ENCODE assay signal across 9 mouse cellular contexts in the genomic region with DNA sequence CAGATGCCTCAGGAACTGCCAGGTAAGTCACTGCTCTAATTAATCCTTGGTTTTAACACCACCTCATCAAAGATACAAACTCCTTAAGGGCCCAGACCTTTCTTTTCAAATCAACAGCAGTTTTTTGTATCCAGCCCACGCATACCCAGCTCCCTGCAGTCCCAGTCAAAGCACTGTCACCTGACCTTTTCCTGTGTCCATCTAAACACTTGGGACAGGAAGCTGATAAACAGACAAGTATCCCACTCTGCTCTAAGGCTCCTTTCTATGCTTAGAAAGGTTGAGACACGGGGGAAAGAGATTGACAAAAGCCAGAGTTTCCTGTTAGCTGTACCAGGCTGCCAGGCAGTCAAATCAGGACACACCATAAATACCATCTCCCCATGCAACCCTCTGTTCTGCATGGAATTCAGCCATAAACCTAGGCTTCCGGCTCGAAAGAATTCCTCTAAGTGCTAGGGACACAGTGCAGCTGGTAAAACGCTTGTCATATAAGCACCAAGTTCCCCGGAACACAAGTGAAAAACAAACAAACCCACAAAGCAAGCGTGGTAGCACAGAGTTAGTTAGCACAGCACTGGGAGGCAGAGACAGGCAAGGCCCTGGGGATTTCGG. TPM values are rescaled to one million over a fixed set of nuclear protein-coding genes. Genes with fewer than 3 reads are reported as not detected.
A peak's percentile ranks its signal among the peaks of the same experiment; 100 is the strongest.
DNase-seq lines count a peak whose midpoint lies in the region; ATAC-seq lines count a peak whose summit lies in the region.
"Had no signal": no experiment of that assay in that cellular context is flagged by ENCODE, and none has a peak within 500 bp of the region (broad histone marks: within the 10 kb centered on the region; RNA-seq: fewer than 3 reads in every experiment).

No protein-coding gene starts in this region.

- H3K9me3 ChIP-seq in heart, embryonic 10.5 days: no peaks in the 10 kb centered on the region
- no peaks in the 10 kb centered on the region for H3K9me3 ChIP-seq in intestine, embryonic 14.5 days (ENCODE audit: control insufficient read depth, low read length)
- H3K9me3 ChIP-seq in forebrain, embryonic 16.5 days (ENCODE audit: control insufficient read depth, low read length): no peaks in the 10 kb centered on the region
- H3K9me3 ChIP-seq: forebrain, embryonic 12.5 days had no signal

- no peak overlapping the region for H3K4me2 ChIP-seq in intestine, embryonic 14.5 days (ENCODE audit: low read length)
- no peak overlapping the region for H3K4me2 ChIP-seq in forebrain, embryonic 16.5 days (ENCODE audit: low read length)
- H3K4me2 ChIP-seq: forebrain, embryonic 12.5 days had no signal

- no peak for ATAC-seq in intestine, embryonic 14.5 days (replicated peaks; ENCODE audit: low FRiP score, low TSS enrichment, low read depth)
- ATAC-seq in forebrain, embryonic 16.5 days: no peak

- H3K27ac ChIP-seq in heart, embryonic 10.5 days: peak overlapping the region; percentile 82
- H3K27ac ChIP-seq in intestine, embryonic 14.5 days (ENCODE audit: low read depth): peak overlapping the region; percentile 48
- no peak overlapping the region for H3K27ac ChIP-seq in forebrain, embryonic 16.5 days (ENCODE audit: low read length)
- H3K27ac ChIP-seq: forebrain, embryonic 12.5 days had no signal

- H3K4me3 ChIP-seq in heart, embryonic 10.5 days: no peak overlapping the region
- H3K4me3 ChIP-seq in intestine, embryonic 14.5 days (ENCODE audit: low read depth, low read length): no peak overlapping the region
- no peak overlapping the region for H3K4me3 ChIP-seq in forebrain, embryonic 16.5 days (replicated peaks; ENCODE audit: low read length)
- H3K4me3 ChIP-seq: forebrain, embryonic 12.5 days had no signal

- no peak overlapping the region for H3K9ac ChIP-seq in intestine, embryonic 14.5 days (ENCODE audit: low read length)
- H3K9ac ChIP-seq in forebrain, embryonic 16.5 days (replicated peaks; ENCODE audit: low read depth, low read length): no peak overlapping the region
- H3K9ac ChIP-seq: forebrain, embryonic 12.5 days had no signal

- no peaks in the 10 kb centered on the region for H3K27me3 ChIP-seq in heart, embryonic 10.5 days (ENCODE audit: insufficient read depth, poor library complexity, severe bottlenecking)
- H3K27me3 ChIP-seq in intestine, embryonic 14.5 days (replicated peaks; ENCODE audit: control insufficient read depth, insufficient read depth, low read length): no peaks in the 10 kb centered on the region
- no peaks in the 10 kb centered on the region for H3K27me3 ChIP-seq in forebrain, embryonic 16.5 days (replicated peaks; ENCODE audit: control insufficient read depth, insufficient read depth, low read length)
- H3K27me3 ChIP-seq: forebrain, embryonic 12.5 days had no signal

- peak; percentile 41 to 83 for DNase-seq in layer of hippocampus, adult 18-20 months (ENCODE audit: low spot score in 2 of 2)
- DNase-seq in layer of hippocampus, adult 11-12 months (ENCODE audit: low spot score): no peak
- no peak for DNase-seq in heart, embryonic 10.5 days (ENCODE audit: low spot score)
- DNase-seq in intestine, embryonic 14.5 days (ENCODE audit: low spot score): no peak
- peak; percentile 79 for DNase-seq in lung, postnatal 14 days
- DNase-seq in B cell, adult 2 months: no peak
- DNase-seq in cerebellum, adult 11 months: no peak

- H3K4me1 ChIP-seq in heart, embryonic 10.5 days: peaks cover 35% of the 10 kb centered on the region
- H3K4me1 ChIP-seq in intestine, embryonic 14.5 days (replicated peaks; ENCODE audit: control insufficient read depth, insufficient read depth, low read length): peaks cover 10% of the 10 kb centered on the region
- H3K4me1 ChIP-seq in forebrain, embryonic 16.5 days (replicated peaks; ENCODE audit: control insufficient read depth, insufficient read depth, low read length): no peaks in the 10 kb centered on the region
- H3K4me1 ChIP-seq: forebrain, embryonic 12.5 days had no signal

- peaks cover 77% of the 10 kb centered on the region for H3K36me3 ChIP-seq in heart, embryonic 10.5 days
- H3K36me3 ChIP-seq in intestine, embryonic 14.5 days (ENCODE audit: control insufficient read depth, insufficient read depth, low read length): peaks cover 83% of the 10 kb centered on the region
- H3K36me3 ChIP-seq in forebrain, embryonic 16.5 days (ENCODE audit: control insufficient read depth, insufficient read depth): peaks cover 46% of the 10 kb centered on the region

- WGBS in heart, embryonic 10.5 days: 30% methylated on average over 8 of the region's 8 CpGs
- 27% methylated on average over 8 of the region's 8 CpGs for WGBS in intestine, embryonic 14.5 days
- WGBS in forebrain, embryonic 16.5 days: 85% methylated on average over 8 of the region's 8 CpGs

RNA-seq across cellular contexts. Expression of gene Psmc1, which starts 18.0 kb away (rescaled TPM):
- total RNA-seq in layer of hippocampus, adult 18-20 months (2021): 100 to 1,000 TPM; 186 to 195 TPM
- 278 and 309 TPM in 2 replicates for polyA plus RNA-seq in heart, embryonic 10.5 days (2016; fragmentation: Nextera tagmentation; extraction: Ambion mirVana)
- 242 and 273 TPM in 2 replicates for polyA plus RNA-seq in intestine, embryonic 14.5 days (2014; fragmentation: Nextera tagmentation; extraction: Ambion mirVana)
- 275 and 276 TPM in 2 replicates for polyA plus RNA-seq in forebrain, embryonic 16.5 days (2015; fragmentation: Nextera tagmentation; extraction: Ambion mirVana)

RNA-seq across cellular contexts. Expression of gene Nrde2, which starts 31.5 kb away (rescaled TPM):
- total RNA-seq in layer of hippocampus, adult 18-20 months (2021): 10 to 100 TPM; 16.8 to 17.4 TPM
- polyA plus RNA-seq in heart, embryonic 10.5 days (2016; fragmentation: Nextera tagmentation; extraction: Ambion mirVana): 10.3 and 12.0 TPM in 2 replicates
- polyA plus RNA-seq in intestine, embryonic 14.5 days (2014; fragmentation: Nextera tagmentation; extraction: Ambion mirVana): 13.7 and 14.4 TPM in 2 replicates
- polyA plus RNA-seq in forebrain, embryonic 16.5 days (2015; fragmentation: Nextera tagmentation; extraction: Ambion mirVana): 15.7 and 16.8 TPM in 2 replicates

Comparison
In these comparisons a context has a peak if more than half of its experiments do, and no peak if none do; other contexts are left out.
1. DNase-seq: peak in layer of hippocampus, adult 18-20 months (2 of 2) and lung, postnatal 14 days (single experiment); none in layer of hippocampus, adult 11-12 months (single experiment), heart, embryonic 10.5 days (single experiment), intestine, embryonic 14.5 days (single experiment), B cell, adult 2 months (0 of 2) and cerebellum, adult 11 months (single experiment).